Mouse (Mus musculus) heart, embryonic 15.5 days (tissue): Measurements from ENCODE around the gene Armc5. TPM values are rescaled to one million over a fixed set of nuclear protein-coding genes. Genes with fewer than 3 reads are reported as not detected.

ENCODE experiments used
- microRNA-seq: library from miRNA; unstranded; fragments of <30 nt; microRNA quantifications from one replicate; pipeline ENCODE4, GENCODE M21; 2016
- polyA plus RNA-seq: library from polyadenylated mRNA; unstranded; fragments of >200 nt; fragmentation: Nextera tagmentation; extraction: Ambion mirVana; gene quantifications from 2 replicates; pipeline ENCODE4 v1.2.1, GENCODE M21; 2015

The Armc5 gene
- polyA plus RNA-seq, 1 experiment from 2014 or later, result 11.5 TPM

Small RNA genes within 50 kb of the gene (microRNA-seq; reads per million reads assigned to microRNA genes)
- gene Mir3103, result 0.63 reads per million

Other genes with a start within 250 kb of the Armc5 start
- gene Pycard, start 243.5 kb upstream of the Armc5 start, polyA plus RNA-seq, result 42.8 and 56.1 TPM in 2 replicates
- 0.77 and 1.1 TPM in 2 replicates for gene Trim72, start 233.4 kb upstream of the Armc5 start, polyA plus RNA-seq
- 0.69 and 1.6 TPM in 2 replicates for gene Itgam, start 174.7 kb upstream of the Armc5 start, polyA plus RNA-seq
- gene Gm49368, start 174.7 kb upstream of the Armc5 start, polyA plus RNA-seq, result not detected in 2 replicates
- 0.14 and 0.61 TPM in 2 replicates for gene Itgax, start 107.8 kb upstream of the Armc5 start, polyA plus RNA-seq
- gene Itgad, start 83.0 kb upstream of the Armc5 start, polyA plus RNA-seq, result 0.20 TPM in 2 replicates
- 718 and 1,101 TPM in 2 replicates for gene Cox6a2, start 31.0 kb upstream of the Armc5 start, polyA plus RNA-seq
- gene 9130023H24Rik, start 689 bp downstream of the Armc5 start, polyA plus RNA-seq, result 5.8 and 6.1 TPM in 2 replicates
- 160 and 174 TPM in 2 replicates for gene Tgfb1i1, start 9.5 kb downstream of the Armc5 start, polyA plus RNA-seq
- not detected in 2 replicates for gene Slc5a2, start 28.3 kb downstream of the Armc5 start, polyA plus RNA-seq
- 12.6 and 18.1 TPM in 2 replicates for gene BC017158, start 60.8 kb downstream of the Armc5 start, polyA plus RNA-seq
- gene Rgs10, start 181.4 kb downstream of the Armc5 start, polyA plus RNA-seq, result 8.3 and 11.8 TPM in 2 replicates
- 16.0 and 17.1 TPM in 2 replicates for gene Tial1, start 224.4 kb downstream of the Armc5 start, polyA plus RNA-seq